Comparison of ENCODE assay signal across 15 mouse cellular contexts in genomic region chr2:149939586-149939985, GRCm38 (mm10).
A peak's percentile ranks its signal among the peaks of the same experiment; 100 is the strongest.
DNase-seq lines count a peak whose midpoint lies in the region; ATAC-seq and TF ChIP-seq lines count a peak whose summit lies in the region.
"Had no signal": no experiment of that assay in that cellular context is flagged by ENCODE, and none has a peak within 500 bp of the region (broad histone marks: within the 10 kb centered on the region; RNA-seq: fewer than 3 reads in every experiment).

No protein-coding gene starts in this region.

- H3K36me3 ChIP-seq in intestine, embryonic 14.5 days (ENCODE audit: control insufficient read depth, insufficient read depth, low read length) = no peaks in the 10 kb centered on the region
- no peaks in the 10 kb centered on the region for H3K36me3 ChIP-seq in intestine, embryonic 15.5 days
- H3K36me3 ChIP-seq in ES-E14 (ENCODE audit: control insufficient read depth, insufficient read depth, low read length, poor library complexity, severe bottlenecking) = peaks cover 2% of the 10 kb centered on the region; the same call in 1 of the 2 replicates
- H3K36me3 ChIP-seq: embryonic facial prominence, embryonic 10.5 days; embryonic facial prominence, embryonic 12.5 days; forebrain, embryonic 15.5 days; G1E had no signal

- WGBS in intestine, embryonic 14.5 days = 65% methylated on average over 2 of the region's 2 CpGs
- WGBS in intestine, embryonic 15.5 days = 50% methylated on average over 2 of the region's 2 CpGs

- no peaks in the 10 kb centered on the region for H3K9me3 ChIP-seq in intestine, embryonic 14.5 days (ENCODE audit: control insufficient read depth, low read length)
- H3K9me3 ChIP-seq in intestine, embryonic 15.5 days = no peaks in the 10 kb centered on the region
- H3K9me3 ChIP-seq in ES-E14 (ENCODE audit: control insufficient read depth, insufficient read depth, low read depth, low read length) = no peaks in the 10 kb centered on the region
- H3K9me3 ChIP-seq: embryonic facial prominence, embryonic 10.5 days; embryonic facial prominence, embryonic 12.5 days; forebrain, embryonic 13.5 days; forebrain, embryonic 15.5 days; G1E had no signal

- no peaks in the 10 kb centered on the region for H3K27me3 ChIP-seq in intestine, embryonic 14.5 days (replicated peaks; ENCODE audit: control insufficient read depth, insufficient read depth, low read length)
- no peaks in the 10 kb centered on the region for H3K27me3 ChIP-seq in intestine, embryonic 15.5 days (replicated peaks)
- H3K27me3 ChIP-seq: embryonic facial prominence, embryonic 12.5 days; forebrain, embryonic 13.5 days; forebrain, embryonic 15.5 days; Patski had no signal

- H3K4me3 ChIP-seq in intestine, embryonic 14.5 days (ENCODE audit: low read depth, low read length) = no peak overlapping the region
- no peak overlapping the region for H3K4me3 ChIP-seq in intestine, embryonic 15.5 days (replicated peaks)
- no peak overlapping the region for H3K4me3 ChIP-seq in ES-E14 (ENCODE audit: insufficient read depth in 1 of 2, low read depth in 1 of 2, low read length in 2 of 2, poor library complexity in 1 of 2, severe bottlenecking in 1 of 2)
- H3K4me3 ChIP-seq: embryonic facial prominence, embryonic 10.5 days; embryonic facial prominence, embryonic 12.5 days; forebrain, embryonic 13.5 days; forebrain, embryonic 15.5 days had no signal

- no peak overlapping the region for H3K9ac ChIP-seq in intestine, embryonic 14.5 days (ENCODE audit: low read length)
- no peak overlapping the region for H3K9ac ChIP-seq in intestine, embryonic 15.5 days
- no peak overlapping the region for H3K9ac ChIP-seq in ES-E14 (ENCODE audit: insufficient read depth, low read depth, low read length, poor library complexity, severe bottlenecking)
- H3K9ac ChIP-seq: embryonic facial prominence, embryonic 12.5 days; forebrain, embryonic 13.5 days; forebrain, embryonic 15.5 days; forebrain, postnatal 0 days had no signal

- DNase-seq in intestine, embryonic 14.5 days (ENCODE audit: low spot score) = peak; percentile 20
- DNase-seq in ES-E14 (ENCODE audit: low read depth, low spot score) (peak; percentile 52), ZHBTc4 (ENCODE audit: low read depth, low spot score) (peak; percentile 72)
- DNase-seq in B cell, adult 2 months = no peak
- DNase-seq: adrenal gland, adult 8-10 months; forebrain, postnatal 0 days had no signal

- no peak overlapping the region for H3K4me2 ChIP-seq in intestine, embryonic 14.5 days (ENCODE audit: low read length)
- no peak overlapping the region for H3K4me2 ChIP-seq in intestine, embryonic 15.5 days (replicated peaks)
- H3K4me2 ChIP-seq: embryonic facial prominence, embryonic 12.5 days; forebrain, embryonic 13.5 days; forebrain, embryonic 15.5 days had no signal

- in situ Hi-C loops in ES-E14 (cut with MboI; ENCODE audit: low sequenced_read_pairs in 2 of 2, unreplicated experiment in 2 of 2) = no loop called here

- no peak overlapping the region for H3K27ac ChIP-seq in intestine, embryonic 14.5 days (ENCODE audit: low read depth)
- H3K27ac ChIP-seq in intestine, embryonic 15.5 days = no peak overlapping the region
- H3K27ac ChIP-seq in ES-E14 (ENCODE audit: insufficient read depth, low read depth, low read length, poor library complexity, severe bottlenecking) = no peak overlapping the region; the same call in 1 of the 2 replicates
- H3K27ac ChIP-seq: embryonic facial prominence, embryonic 10.5 days; embryonic facial prominence, embryonic 12.5 days; forebrain, embryonic 13.5 days; forebrain, embryonic 15.5 days had no signal

- 0 out of 2 replicates have a peak, but pooled peaks cover 2% of the 10 kb centered on the region for H3K4me1 ChIP-seq in intestine, embryonic 14.5 days (replicated peaks; ENCODE audit: control insufficient read depth, insufficient read depth, low read length)
- no peaks in the 10 kb centered on the region for H3K4me1 ChIP-seq in intestine, embryonic 15.5 days (replicated peaks)
- H3K4me1 ChIP-seq in ES-E14 (ENCODE audit: control insufficient read depth in 2 of 2, insufficient read depth in 2 of 2, low read length in 2 of 2, poor library complexity in 1 of 2) = peaks cover 2 to 6% of the 10 kb centered on the region in 2 experiments; a peak in 2 of 4 replicates
- H3K4me1 ChIP-seq: forebrain, embryonic 13.5 days; forebrain, embryonic 15.5 days had no signal

- no peak for ATAC-seq in intestine, embryonic 14.5 days (replicated peaks; ENCODE audit: low FRiP score, low TSS enrichment, low read depth)
- ATAC-seq in intestine, embryonic 15.5 days = no peak
- ATAC-seq in megakaryocyte, adult 5-6 weeks (ENCODE audit: poor library complexity, severe bottlenecking) = no peak
- ATAC-seq: activated CD4-positive, CD25-positive, alpha-beta regulatory T cell, adult 4 months; forebrain, embryonic 13.5 days; forebrain, embryonic 15.5 days; forebrain, postnatal 0 days; Patski had no signal

TF ChIP-seq in ES-E14, 5 proteins besides CTCF, POLR2A, EP300 and RAD21:
- no peak for TF ChIP-seq HCFC1 (IDR thresholded peaks at IDR 0.05; ENCODE audit: borderline replicate concordance, insufficient read depth, low read length)
- no peak for TF ChIP-seq MAFK (IDR thresholded peaks at IDR 0.05; ENCODE audit: insufficient read depth, low read depth, low read length)
- TF ChIP-seq ZC3H11A (IDR thresholded peaks at IDR 0.05; ENCODE audit: borderline replicate concordance, low read depth, low read length) = no peak
- TF ChIP-seq CHD2 (IDR thresholded peaks at IDR 0.05; ENCODE audit: low read depth, low read length) = no peak
- no peak for TF ChIP-seq ZNF384 (IDR thresholded peaks at IDR 0.05; ENCODE audit: low read depth, low read length)
TF ChIP-seq in ES-E14: peak in this region for 0.

Comparison
In these comparisons a context has a peak if more than half of its experiments do, and no peak if none do; other contexts are left out.
1. DNase-seq: peak in intestine, embryonic 14.5 days (single experiment), ES-E14 (single experiment) and ZHBTc4 (single experiment); none in B cell, adult 2 months (0 of 2).